Mouse (Mus musculus): ENCODE data around the gene Mrpl22.
"Not testable (repeated sequence)": the region's sequence is repeated elsewhere in the genome, so short reads cannot be mapped to it uniquely, and the experiment has no call there.

The Mrpl22 gene

GRCm38 (mm10) chr11:58180756-58181155 is 9.3 kb downstream of the Mrpl22 start:
- no peak for DNase-seq (ENCODE audit: low spot score in 2 of 2)

- no peak for DNase-seq (ENCODE audit: low spot score in 2 of 2)
Measured at GRCm38 (mm10) chr11:58183579-58183978, 12.1 kb downstream of the Mrpl22 start.

DNA sequence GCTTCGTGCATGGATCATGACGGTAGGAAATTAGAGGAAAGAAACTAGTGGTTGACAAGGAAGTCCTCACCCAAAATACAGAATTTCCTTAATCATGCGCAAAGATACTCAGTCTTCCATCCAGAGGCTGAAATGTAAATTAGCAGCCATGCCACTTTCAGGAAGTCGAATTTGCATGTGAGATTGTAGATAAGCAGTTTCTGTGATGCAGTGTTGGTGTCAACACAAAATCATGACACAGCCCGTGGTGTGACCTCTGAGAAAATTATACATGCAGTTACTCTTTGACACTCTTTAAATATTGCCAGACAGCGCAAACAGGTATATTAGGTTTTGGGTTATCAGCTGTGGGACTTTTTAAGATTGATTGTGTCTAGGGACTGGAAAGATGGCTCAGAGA is 18.2 kb downstream of the Mrpl22 start:
- no peak for DNase-seq (ENCODE audit: low spot score in 2 of 2)

GRCm38 (mm10) chr11:58193326-58193725 is 21.9 kb downstream of the Mrpl22 start:
- DNase-seq (ENCODE audit: low spot score in 2 of 2): no peak

GRCm38 (mm10) chr11:58193860-58194520 is 22.5 kb downstream of the Mrpl22 start:
- no peak for DNase-seq (ENCODE audit: low spot score in 2 of 2)

DNA sequence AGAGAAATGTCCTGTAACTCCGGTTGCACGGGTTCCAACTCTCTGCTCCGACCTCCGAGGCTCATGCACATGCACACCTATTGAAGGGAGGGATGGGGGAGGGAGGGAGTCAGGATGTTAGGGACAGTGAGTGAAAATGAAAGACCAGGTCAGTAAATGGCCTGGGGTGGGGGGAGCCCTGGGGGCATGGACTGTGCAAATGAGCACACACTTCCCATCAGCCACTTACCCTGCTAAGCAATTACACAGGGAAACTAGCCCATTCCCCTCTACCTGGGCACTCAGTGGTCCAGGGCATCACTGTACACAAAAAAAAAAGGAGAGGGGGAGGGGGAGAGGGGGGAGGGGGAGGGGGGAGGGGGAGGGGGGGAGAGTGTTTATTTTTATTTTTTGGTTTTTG is 27.2 kb downstream of the Mrpl22 start:
- DNase-seq (ENCODE audit: low spot score in 2 of 2): no peak

DNA sequence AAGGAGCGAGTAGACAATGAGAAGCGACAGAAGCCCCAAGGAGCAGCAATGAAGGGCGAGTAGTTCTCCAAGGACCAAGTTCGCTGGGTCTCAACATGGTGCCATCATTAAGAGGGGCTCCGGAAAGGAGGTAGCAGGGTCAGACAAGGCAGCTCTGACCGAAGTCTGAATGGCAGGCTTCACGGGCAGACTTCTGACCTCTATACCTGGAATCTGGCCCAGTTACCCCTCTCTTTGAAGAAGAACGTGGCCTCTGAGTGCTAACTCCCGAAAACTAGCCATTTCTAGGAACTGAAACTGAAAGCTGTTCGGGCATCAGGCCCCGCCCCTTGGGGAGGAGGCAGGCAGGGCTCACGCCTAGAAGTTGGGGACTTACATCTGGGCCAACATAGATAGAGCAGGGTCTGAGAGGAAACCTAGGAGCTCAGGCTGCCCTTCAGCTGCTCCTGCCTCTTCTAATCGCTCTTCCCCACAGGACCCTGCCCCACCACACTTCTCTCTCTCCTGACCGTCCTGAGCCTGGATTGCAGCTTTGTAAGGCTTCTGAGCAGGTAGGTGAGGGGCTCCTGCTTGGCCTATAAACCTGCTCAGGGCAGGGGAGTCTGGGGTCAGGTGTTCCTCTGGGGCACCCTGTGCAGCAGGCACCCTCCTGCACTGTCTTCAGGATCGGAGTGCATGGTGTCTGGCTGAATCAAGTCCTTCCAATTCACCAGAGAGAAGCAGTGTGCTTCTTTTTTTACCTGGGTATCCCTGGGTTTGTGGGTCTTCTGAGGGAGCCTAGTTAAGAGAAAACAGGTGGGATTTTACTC is 28.0 kb downstream of the Mrpl22 start, which contains the start of the genes Igtp and Irgm2:
TSS of gene Igtp (plus strand) at position 328 of the 809 bp plus-strand sequence.
TSS of gene Irgm2 (plus strand) at position 390 of the 809 bp plus-strand sequence.
- peak in 1 of 2 experiments; percentile 53 for DNase-seq (ENCODE audit: low spot score in 2 of 2)

GRCm38 (mm10) chr11:58200226-58200625 is 28.8 kb downstream of the Mrpl22 start:
- DNase-seq (ENCODE audit: low spot score in 2 of 2): no peak

- no peak for DNase-seq (ENCODE audit: low spot score in 2 of 2)
Measured at GRCm38 (mm10) chr11:58201052-58201451, 29.6 kb downstream of the Mrpl22 start.

DNA sequence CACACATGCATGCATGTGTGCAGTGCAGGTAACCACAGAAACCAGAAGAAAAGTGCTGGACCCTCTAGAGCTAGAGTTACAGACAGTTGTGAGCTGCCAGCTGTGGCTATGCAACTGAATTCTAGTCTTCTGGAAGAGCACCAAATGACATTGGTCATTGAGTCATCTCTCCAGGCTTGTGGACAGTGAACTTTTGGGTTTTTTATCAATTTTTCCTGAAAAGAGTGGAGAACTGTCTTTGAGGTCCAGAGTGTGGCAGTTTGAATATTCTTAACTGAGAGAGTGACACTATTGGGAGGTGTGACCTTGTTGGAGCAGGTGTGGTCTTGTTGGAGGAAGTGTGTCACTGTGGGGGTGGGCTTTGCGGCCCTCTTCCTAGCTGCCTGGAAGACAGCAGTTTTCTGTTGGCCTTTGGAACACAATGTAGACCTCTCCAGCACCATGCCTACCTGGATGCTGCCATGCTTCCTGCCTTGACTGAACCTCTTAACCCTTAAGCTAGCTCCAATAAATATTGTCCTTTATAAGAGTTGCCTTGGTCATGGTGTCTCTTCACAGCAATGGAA is 38.9 kb downstream of the Mrpl22 start:
- no peak for DNase-seq (ENCODE audit: low spot score in 2 of 2)

GRCm38 (mm10) chr11:58211062-58211681 is 39.7 kb downstream of the Mrpl22 start:
- DNase-seq (ENCODE audit: low spot score in 2 of 2): no peak

DNA sequence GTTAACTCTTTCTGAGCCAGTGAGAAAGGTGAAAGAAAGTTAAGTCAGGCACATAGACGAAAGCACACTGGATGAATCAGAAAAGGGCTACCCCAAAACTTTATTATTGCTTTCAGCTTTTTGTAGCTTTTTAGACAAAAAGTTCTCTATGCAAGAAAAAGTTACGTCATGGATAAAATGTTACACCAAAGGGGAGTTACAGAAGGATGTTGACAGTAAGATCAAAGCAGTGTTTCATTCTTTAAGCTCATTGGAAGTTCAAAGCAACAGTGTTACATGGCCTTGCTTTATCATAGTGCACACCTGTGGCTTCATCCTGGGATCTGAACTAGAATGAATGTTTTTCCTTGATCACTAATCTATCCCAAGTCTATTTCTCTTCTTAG is 40.2 kb downstream of the Mrpl22 start:
- DNase-seq (ENCODE audit: low spot score in 2 of 2): no peak

DNA sequence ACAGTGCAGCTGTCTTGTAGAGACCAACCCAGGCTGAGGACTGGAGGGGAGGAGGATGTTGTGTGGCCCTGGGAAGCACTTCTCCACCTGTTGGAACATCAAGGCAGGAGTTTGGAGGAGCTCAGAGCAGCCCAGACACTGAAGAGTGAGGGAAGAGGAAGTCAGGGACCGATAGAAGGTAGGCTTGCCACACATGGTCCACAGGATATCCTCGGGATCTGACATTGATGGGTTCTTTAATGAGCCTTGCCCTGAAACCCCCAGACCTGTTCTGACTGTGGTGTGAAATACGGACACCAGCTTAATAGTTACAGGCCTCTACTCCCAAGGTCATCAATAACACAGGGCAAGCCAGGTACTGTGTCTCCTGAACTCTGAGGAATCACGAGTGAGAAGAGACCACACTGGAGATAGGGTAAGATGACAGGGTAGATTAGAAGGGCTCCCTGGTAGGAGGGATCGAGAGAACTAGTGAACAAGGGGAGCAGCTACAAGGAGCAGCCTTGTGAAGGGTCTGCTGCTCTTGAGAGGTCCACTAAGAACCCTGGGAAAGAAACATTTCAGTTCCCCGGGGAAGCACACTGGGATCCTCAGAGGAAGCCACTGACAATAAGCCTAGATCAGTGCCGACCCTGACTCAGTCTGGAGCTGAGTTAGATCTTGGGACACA is 42.3 kb downstream of the Mrpl22 start:
- DNase-seq (ENCODE audit: low spot score in 2 of 2): no peak

DNA sequence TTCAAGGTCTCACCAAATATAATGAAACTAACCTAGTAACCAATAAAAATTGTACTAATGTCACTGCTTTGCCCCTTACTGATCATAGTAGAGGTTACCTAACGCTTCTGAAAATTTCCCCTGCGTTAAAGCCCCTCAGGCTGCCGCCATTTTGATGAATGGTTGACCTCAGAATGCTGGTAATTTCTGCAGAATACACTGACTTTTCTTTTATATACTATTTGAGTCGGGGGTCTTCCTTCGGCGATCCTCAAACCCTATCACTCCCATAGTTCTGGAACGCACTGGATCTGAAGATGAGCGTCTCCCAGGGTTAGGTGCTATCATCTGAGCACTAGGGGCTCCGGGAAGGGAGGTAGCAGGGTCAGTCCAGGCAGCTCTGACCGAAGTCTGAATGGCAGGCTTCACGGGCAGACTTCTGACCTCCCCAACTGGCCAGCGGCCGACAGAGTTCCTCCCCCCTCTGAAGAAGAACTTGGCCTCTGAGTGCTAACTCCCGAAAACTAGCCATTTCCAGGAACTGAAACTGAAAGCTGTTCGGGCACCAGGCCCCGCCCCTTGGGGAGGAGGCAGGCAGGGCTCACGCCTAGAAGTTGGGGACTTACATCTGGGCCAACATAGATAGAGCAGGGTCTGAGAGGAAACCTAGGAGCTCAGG is 43.1 kb downstream of the Mrpl22 start:
- peak in 1 of 2 experiments; percentile 53 for DNase-seq (ENCODE audit: low spot score in 2 of 2)

DNA sequence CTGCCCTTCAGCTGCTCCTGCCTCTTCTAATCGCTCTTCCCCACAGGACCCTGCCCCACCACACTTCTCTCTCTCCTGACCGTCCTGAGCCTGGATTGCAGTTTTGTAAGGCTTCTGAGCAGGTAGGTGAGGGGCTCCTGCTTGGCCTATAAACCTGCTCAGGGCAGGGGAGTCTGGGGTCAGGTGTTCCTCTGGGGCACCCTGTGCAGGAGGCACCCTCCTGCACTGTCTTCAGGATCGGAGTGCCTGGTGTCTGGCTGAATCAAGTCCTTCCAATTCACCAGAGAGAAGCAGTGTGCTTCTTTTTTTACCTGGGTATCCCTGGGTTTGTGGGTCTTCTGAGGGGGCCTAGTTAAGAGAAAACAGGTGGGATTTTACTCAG is 43.6 kb downstream of the Mrpl22 start:
- not testable (repeated sequence) for DNase-seq (ENCODE audit: low spot score in 2 of 2)

DNA sequence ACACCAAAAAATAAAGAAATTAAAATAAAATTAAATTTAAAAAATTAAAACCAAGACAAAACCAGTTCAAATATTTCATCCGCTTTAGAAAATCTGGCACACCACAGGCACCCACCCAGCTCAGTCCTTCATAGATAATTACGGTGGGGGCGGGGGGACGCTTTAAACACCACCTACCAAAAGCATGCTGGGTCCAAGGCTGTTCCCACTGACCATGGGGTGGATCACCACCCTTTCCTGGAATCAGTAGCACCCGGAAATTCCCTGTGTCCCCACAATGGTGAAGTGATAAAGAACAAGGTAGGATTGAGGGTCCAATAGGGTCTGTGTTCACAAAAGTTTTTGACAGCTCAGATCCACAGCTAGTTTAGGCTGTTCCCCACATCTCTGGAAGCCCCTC is 44.4 kb downstream of the Mrpl22 start:
- no peak for DNase-seq (ENCODE audit: low spot score in 2 of 2)

- DNase-seq (ENCODE audit: low spot score in 2 of 2): no peak
Measured at GRCm38 (mm10) chr11:58216823-58217222, 45.4 kb downstream of the Mrpl22 start.

DNA sequence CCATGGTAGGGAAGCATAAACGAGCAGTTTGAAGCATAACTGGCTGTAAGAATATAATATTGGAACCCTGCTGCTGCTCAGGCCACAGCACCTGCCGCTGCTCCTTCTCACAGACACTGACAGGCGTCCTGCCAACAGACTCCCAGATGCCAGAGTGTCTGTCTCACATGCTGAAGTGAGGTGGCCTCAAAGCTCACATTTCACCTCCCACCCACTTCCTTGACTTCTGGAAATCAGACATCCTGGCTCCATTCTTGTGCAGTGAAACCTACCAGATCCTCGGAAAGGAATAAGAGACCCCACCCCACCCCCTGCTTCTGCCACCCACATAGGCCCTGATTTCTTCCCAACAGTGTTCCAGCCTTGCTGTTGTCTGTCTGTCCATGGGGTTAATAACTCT is 52.3 kb downstream of the Mrpl22 start:
- DNase-seq (ENCODE audit: low spot score in 2 of 2): no peak

DNA sequence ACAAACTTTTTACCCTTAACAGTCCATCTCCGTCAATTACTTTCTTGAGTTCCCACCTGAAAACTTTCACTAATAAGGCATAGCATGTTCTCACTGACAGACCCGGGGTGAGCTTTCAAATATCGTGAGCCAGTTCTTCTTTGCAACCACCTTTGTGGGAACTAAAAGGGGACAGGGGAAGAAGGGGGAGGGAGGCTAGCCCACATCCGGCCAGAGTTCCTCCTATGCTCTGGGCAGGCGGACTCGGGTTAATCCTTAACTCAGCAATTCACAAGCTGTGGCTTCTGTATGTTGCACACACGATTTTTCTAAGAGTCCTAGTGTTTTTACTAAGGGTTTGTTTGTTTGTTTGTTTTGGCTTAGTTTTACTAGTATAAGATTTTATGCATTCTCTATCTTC is 52.9 kb downstream of the Mrpl22 start:
- DNase-seq (ENCODE audit: low spot score in 2 of 2): peak in 1 of 2 experiments; percentile 37

DNA sequence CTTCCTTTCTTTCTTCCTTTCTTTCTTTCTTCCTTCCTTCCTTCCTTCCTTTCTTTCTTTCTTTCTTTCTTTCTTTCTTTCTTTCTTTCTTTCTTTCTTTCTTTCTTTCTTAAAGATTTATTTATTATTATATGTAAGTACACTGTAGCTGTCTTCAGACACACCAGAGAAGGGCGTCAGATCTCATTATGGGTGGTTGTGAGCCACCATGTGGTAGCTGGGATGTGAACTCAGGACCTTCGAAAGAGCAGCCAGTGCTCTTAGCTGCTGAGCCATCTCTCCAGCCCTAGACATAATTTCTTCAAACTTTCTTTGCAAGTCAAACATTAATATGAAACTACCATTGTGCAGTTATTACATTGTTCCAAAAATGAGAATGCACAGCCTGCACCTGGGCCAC is 53.4 kb downstream of the Mrpl22 start:
- not testable (repeated sequence) for DNase-seq (ENCODE audit: low spot score in 2 of 2)

DNA sequence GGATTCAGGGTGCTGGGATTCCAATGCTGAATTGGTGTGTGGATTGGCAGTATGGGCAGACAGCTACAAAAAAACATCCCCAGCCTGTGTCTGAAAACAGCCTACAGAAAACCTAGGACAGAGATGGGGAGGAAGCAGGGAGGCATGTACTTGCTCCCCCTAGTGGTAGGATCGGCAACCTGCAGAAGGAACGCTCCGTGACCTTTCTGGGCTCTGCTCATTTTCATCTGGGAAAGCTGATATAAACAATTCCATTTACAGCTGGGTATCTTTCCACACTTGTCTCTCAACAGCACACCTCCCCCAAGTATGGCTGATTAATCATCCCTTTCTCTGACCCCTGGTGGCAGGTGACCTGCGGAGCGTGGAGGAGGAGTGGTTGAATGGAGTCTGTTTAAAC is 54.2 kb downstream of the Mrpl22 start:
- DNase-seq (ENCODE audit: low spot score in 2 of 2): peak in 1 of 2 experiments; percentile 72
